Mouse (Mus musculus): Measurements from ENCODE around the gene Susd4.

DNA sequence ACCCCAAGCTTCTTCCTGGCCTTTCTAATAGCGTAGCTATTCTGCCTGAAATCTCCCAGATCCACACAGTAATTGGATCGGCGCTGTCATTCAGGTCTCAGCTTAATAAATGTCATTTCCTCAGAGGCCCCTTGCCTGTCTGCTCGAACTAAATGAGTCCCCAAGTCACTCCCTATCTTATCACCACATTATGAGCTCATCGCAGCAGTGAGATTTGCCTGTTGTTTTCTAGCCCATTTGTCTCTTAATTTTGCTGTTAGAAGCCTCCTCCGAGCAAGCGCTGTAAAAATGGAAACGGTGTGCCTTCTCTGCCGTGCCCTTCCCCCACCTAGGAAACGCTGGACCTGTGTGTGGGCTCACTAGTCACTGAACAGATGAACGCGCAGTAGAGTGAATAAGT lies 85.9 kb downstream of the Susd4 start:
- TF ChIP-seq POLR2A (IDR thresholded peaks at IDR 0.05; ENCODE audit: insufficient read depth, low read depth, low read length) = no peak
- no peak for TF ChIP-seq CTCF (IDR thresholded peaks at IDR 0.05; ENCODE audit: insufficient read depth, low read depth, low read length)
